Mouse (Mus musculus) cortical plate, adult 2 months (tissue): ENCODE results near the gene Flt3l. TPM values are rescaled to one million over a fixed set of nuclear protein-coding genes. Genes with fewer than 3 reads are reported as not detected.
"Not testable (repeated sequence)": the region's sequence is repeated elsewhere in the genome, so short reads cannot be mapped to it uniquely, and the experiment has no call there.

Experiments
- H3K27ac ChIP-seq: fragments of 200-500 bp; 2 replicates; pipeline ENCODE4 v1.5.1; 2012; ENCODE audit warnings: low read length, control low read depth, inconsistent platforms; ENCODE audit not compliant: insufficient read depth
- H3K4me1 ChIP-seq: fragments of 200-500 bp; 2 replicates; pipeline ENCODE4 v1.6.1; 2011; ENCODE audit warnings: low read length; ENCODE audit not compliant: control insufficient read depth, insufficient read depth
- H3K4me3 ChIP-seq: fragments of 200-500 bp; 2 replicates; pipeline ENCODE4 v1.5.1; 2011; ENCODE audit warnings: mild to moderate bottlenecking, low read length, control low read depth; ENCODE audit not compliant: insufficient read depth
- CTCF ChIP-seq: fragments of 200-500 bp; IDR thresholded peaks from 2 replicates; pipeline ENCODE4 v1.5.1; 2011; ENCODE audit warnings: mild to moderate bottlenecking, control low read depth, low read length; ENCODE audit not compliant: insufficient read depth; ENCODE audit errors: extremely low read depth
- POLR2A ChIP-seq: fragments of 200-500 bp; IDR thresholded peaks from 2 replicates; pipeline ENCODE4 v1.6.1; 2011; ENCODE audit warnings: mild to moderate bottlenecking, low read length, control low read depth; ENCODE audit not compliant: insufficient read depth; ENCODE audit errors: extremely low read depth
- polyA plus RNA-seq: library from polyadenylated mRNA; depleted of rRNA; stranded (reverse); fragments of >200 nt; gene quantifications from 2 replicates; pipeline ENCODE4 v1.2.3, GENCODE M21; 2012

Gene Flt3l
- polyA plus RNA-seq, 1 experiment: 18.4 TPM

DNA sequence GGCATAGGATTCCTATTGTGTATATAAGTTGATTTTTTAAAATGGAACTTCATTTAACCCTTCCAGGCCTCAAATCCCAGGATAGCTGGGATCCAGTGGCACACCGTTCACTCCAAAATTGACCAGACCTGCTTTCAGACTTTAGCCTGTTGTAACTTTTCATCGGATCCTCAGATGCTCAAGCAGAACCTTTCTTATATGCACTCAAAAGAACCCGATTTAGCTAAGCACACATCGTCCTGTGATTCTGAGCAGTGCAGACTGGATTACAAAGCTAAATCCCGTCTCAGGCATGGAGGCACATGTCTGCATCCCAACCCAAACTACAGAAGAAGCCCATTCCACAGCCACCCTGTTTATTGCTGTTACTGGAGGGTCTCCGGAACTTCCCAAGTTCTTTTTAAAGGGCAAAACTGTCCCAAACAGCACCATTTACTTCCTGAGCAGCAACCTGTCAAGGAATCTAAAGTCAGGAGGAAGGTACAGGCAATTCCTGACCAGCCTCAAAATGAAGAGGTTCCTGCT lies 8.5 kb downstream of the Flt3l start:
- TF ChIP-seq CTCF: no peak
- TF ChIP-seq POLR2A: no peak
- 0 out of 2 replicates have a peak, but pooled peaks cover 2% of the 10 kb centered on the region for H3K4me1 ChIP-seq
- H3K27ac ChIP-seq: no peak overlapping the region
- peak overlapping the region; percentile 78 for H3K4me3 ChIP-seq

DNA sequence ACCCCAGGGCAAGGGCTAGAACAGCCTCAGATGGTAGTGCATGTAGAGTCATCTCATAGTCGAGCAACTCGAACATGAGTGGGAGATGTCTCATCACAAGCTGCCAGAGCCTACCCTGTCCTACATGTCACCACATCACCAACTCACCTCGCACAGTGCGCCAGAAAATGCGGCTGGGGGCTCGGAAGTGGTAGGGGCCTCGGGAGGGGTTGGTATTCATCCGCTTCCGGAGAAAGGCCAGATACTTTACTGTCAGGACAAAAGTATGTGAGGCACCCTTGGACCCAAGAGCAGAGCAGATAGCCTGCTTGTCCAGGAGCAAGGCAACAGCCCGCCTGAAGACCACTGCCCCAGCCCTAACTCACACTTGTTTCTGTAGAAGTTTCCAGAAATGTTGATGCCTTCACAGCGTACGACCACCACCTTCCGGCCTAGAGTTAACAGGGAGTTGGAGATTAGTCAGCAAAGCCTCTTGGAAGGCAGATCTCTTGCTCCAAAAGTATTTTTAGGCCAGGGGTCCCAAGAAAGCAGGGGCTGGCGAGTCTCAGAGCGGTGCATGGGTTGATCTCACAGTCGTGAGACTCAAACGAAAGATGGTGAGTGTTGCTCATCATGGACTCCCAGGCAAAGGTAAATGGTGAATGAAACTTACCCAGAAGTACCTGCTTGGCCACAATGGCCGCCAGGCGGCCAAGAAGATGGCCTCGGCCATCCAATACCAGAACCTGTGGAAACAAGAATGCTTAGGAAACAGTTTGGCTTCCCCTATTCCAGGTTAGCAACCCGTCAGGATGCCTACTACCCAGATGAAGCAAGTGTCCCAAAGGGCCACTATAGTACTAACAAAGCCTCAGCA lies 9.2 kb downstream of the Flt3l start:
- Histone ChIP-seq H3K27ac (no peak overlapping the region), H3K4me1 (0 out of 2 replicates have a peak, but pooled peaks cover 2% of the 10 kb centered on the region), H3K4me3 (peak overlapping the region; percentile 78; the same call in 1 of the 2 replicates)
- no peak for TF ChIP-seq CTCF
- TF ChIP-seq POLR2A: no peak

DNA sequence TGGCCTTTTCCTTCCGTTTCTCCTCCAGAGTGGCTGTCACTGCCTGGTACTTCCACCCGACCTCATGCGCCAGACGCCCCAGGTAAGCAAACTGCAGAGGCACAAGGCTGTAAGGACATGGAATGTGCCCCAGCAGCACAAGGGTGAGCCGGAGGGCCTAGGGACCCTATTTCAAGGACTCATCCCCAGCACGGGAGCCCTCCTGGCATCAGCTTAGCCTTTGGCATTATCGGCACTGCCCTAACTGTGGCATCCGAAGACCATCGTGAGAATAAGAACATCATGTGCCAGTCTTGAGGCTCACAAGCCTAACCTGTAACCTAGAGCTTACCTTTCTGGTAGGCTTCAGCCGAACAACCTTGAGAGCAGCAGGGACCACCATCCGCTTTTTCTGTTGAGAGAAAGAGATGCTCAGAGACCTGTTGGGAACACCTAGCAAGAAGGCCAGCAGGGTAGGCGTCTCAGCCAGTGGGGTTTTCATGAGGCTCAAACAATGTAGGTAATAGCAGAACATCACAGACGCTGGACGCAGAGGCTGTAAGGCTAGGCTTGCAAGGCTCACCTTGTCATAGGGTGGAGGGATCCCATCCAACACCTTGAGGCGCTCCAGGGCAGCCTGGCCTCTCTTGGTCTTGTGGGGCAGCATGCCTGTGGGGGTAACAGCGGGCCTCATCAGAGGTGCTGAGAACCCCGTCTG lies 9.9 kb downstream of the Flt3l start:
- Histone ChIP-seq H3K27ac (no peak overlapping the region), H3K4me3 (no peak overlapping the region), H3K4me1 (0 out of 2 replicates have a peak, but pooled peaks cover 2% of the 10 kb centered on the region)
- TF ChIP-seq CTCF (no peak), POLR2A (no peak)

DNA sequence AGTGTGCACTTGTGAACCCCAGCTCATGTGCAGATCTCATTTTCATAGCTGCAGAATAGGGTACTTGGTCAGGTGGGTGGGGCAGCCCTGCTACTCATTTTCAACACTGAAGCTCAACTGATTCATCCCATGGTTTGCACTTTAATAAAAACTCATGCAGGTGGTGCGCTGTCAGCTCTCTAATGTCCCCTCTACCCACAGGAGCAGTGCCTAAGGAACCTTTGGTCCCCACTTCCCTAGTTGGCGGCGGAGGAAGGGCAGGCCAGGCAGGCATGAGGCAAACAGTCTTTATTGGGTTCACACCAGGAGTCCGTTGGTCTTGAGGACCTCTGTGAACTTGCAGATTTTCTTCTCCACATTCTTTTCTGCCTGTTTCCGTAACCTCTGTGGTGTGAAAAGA lies 10.6 kb downstream of the Flt3l start:
- not testable (repeated sequence) for H3K27ac ChIP-seq, H3K4me3 ChIP-seq, H3K4me1 ChIP-seq

DNA sequence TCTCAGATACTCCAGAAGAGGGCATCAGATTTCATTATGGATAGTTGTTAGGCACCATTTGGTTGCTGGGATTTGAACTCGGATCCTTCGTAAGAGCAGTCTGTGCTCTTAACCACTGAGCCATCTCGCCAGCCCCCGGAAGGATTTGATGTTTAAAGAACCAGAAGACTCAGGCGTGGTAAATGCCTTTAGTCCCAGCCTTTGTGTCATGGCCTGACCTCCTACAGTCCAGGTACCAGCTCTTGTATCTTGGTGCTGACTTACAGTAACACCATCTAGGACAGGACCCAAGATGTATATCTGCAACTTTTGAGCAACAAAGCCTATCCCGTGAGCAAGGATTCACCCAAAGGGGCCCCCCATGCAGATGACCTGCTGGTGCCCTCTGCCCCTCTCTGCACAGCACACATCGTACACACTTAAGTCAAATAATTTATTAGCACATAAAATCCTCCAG lies 11.1 kb downstream of the Flt3l start:
- Histone ChIP-seq H3K4me1 (0 out of 2 replicates have a peak, but pooled peaks cover 2% of the 10 kb centered on the region), H3K27ac (no peak overlapping the region), H3K4me3 (no peak overlapping the region; the same call in 1 of the 2 replicates)
- TF ChIP-seq POLR2A (no peak), CTCF (no peak)

DNA sequence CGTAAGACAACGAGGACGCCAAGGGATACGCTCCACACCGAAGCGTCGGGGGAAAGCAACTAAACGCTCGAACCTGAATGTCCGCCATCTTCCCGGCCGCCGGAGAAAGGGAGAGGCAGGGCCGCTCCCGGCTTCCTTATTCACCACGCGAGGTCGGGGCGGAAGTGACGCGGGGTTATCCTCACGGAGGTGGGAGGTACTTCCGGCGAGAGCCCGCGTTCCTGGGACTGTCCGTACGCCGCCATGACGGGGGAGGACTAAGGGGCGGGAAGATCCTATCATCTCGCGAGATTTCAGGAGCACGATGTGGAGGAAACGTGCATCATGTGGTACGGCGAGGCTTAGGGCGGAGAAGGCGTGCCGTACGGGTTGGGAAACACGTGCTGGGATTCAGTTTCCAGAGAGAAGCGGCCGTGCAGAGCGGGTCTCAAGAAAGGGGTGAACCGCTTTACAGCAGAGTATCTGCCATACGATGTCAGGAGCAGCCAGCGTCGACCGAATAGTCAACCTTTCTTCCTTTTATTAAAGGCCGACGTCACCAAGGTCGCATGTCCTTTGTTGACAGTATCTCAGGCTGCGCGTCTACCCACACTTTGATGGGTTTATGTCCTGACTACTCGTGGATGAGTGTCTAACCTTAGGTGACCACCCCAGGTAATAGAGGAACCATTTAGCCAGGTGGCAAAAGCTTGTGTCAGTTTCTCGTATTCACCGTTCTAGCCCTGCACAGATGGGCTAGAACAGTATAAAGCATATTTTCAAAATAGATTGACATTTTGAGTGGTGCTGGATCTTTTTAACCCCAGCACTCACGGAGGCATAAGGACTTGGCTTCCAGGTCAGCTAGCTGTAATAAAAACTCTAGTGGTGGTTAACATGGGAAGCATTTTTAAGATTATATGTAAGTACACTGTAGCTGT lies 11.7 kb downstream of the Flt3l start, which contains the start of gene Rps11:
Gene Rps11 (minus strand): TSS at position 216 of the 920 bp plus-strand sequence.
- no peak for TF ChIP-seq CTCF
- TF ChIP-seq POLR2A: peak; percentile 74
- Histone ChIP-seq H3K4me3 (peak within 1 kb of the TSS; percentile 69), H3K4me1 (0 out of 2 replicates have a peak, but pooled peaks cover 2% of the 10 kb centered on the region)

DNA sequence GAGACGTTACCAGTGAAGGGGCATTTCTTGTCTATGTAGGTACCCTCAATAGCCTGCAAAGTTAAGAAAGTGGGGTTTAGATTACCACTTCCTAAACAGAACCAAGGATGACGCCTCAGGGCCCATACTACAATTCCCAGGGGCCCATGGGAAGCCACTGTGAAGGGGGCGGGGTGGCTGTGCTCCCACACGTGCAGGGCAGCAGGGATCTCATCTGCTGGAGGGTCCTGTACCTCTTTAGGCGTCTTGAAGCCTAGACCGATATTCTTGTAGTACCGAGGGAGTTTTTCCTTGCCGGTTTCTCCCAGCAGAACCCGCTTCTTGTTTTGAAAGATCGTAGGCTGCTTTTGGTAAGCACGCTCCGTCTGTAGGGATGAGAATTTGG lies 13.1 kb downstream of the Flt3l start:
- Histone ChIP-seq H3K4me3 (peak overlapping the region; percentile 69), H3K27ac (no peak overlapping the region), H3K4me1 (0 out of 2 replicates have a peak, but pooled peaks cover 2% of the 10 kb centered on the region)
- TF ChIP-seq CTCF (no peak), POLR2A (no peak)

More for the DNA sequence above, 11.7 kb downstream of the Flt3l start, which contains the start of gene Rps11:
- H3K27ac ChIP-seq: peak within 1 kb of the TSS; percentile 17

DNA sequence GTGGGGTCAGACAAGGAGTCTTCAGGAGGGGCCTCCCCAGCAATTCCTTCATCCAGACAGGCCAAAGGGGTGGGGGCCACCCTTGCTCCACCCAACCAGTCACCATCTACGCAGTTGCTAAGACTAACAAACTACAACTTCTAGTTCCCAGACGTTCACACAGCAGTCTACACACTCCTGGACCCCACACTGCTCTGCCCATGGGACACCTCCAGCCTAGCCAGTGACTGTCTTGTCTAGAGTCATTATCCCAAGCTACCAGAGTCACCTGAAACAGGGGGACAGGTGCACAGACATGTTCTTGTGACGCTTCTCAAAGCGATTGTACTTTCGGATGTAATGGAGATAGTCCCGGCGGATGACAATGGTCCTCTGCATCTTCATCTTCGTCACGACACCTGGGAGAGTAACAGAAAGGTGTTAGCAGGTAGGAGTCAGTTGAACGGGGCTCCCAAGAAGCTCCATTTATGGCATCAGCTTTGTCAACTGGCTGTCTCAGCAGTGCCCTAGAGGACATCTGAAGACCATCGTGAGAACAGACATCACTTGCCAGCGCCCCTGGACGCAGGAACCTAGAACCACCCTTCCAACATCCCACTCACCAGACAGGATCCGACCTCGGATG lies 13.6 kb downstream of the Flt3l start:
- Histone ChIP-seq H3K27ac (0 out of 2 replicates have a peak overlapping the region, but pooled peaks have one; percentile 10), H3K4me3 (peak overlapping the region; percentile 69; the same call in 1 of the 2 replicates), H3K4me1 (0 out of 2 replicates have a peak, but pooled peaks cover 2% of the 10 kb centered on the region)
- TF ChIP-seq POLR2A (no peak), CTCF (no peak)

DNA sequence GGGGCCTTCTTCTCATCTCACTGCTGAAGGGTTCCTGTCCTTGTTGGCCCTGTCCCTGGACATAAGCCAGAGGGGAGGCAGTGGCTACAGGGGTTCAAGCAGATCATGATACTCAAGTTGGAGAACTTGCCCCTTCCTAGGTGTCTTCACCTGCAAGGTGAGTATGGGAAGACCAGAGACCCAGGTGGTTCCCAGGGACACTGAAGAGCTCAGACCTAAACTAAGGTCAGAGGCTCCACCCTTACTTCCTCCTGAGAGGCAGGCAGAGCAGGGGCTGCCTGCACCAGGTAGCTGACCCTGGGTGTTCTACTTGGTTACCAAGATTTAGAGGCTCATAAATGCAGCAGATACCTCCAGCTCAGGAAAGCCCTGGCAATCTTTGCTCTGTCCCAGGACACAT lies 14.3 kb downstream of the Flt3l start:
- H3K4me3 ChIP-seq: peak overlapping the region; percentile 13; the same call in 1 of the 2 replicates
- no peak for TF ChIP-seq CTCF
- TF ChIP-seq POLR2A: no peak
- peak overlapping the region; percentile 77 for H3K27ac ChIP-seq
- 0 out of 2 replicates have a peak, but pooled peaks cover 2% of the 10 kb centered on the region for H3K4me1 ChIP-seq
